Mouse (Mus musculus): ENCODE results near the gene Boc. TPM values are rescaled to one million over a fixed set of nuclear protein-coding genes. Genes with fewer than 3 reads are reported as not detected.

Boc gene
- total RNA-seq, 2 experiments from 2014 or later = 20.0 to 22.4 TPM

GRCm38 (mm10) chr16:44531239-44531797, 27.4 kb downstream of the Boc start:
- intact Hi-C loops (cut with DNase I) = no loop called here
- DNase-seq = no peak

- intact Hi-C loops (cut with DNase I) = no loop called here
- DNase-seq = peak; percentile 87
Observed at GRCm38 (mm10) chr16:44530829-44531228, 27.9 kb downstream of the Boc start.

DNA sequence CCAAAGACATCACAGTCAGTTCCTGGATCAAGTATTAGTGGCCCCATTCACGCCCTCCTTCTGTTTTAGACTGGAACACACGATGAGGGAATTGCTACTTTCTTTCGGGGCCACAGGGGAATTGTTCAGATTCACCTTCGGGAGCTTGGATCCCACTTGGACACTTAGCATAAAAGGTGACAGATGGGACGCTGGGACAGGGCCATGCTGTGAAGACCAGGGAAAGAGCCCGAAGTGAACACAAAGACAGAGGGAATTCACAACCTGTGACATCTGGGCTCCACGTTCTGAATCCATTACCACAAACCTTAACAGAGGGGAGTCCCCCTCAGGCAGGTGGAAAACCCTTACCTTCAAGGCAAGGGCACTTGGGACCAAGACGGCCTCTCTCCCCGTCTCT, 28.5 kb downstream of the Boc start:
- no peak for DNase-seq
- intact Hi-C loops (cut with DNase I) = no loop called here

DNA sequence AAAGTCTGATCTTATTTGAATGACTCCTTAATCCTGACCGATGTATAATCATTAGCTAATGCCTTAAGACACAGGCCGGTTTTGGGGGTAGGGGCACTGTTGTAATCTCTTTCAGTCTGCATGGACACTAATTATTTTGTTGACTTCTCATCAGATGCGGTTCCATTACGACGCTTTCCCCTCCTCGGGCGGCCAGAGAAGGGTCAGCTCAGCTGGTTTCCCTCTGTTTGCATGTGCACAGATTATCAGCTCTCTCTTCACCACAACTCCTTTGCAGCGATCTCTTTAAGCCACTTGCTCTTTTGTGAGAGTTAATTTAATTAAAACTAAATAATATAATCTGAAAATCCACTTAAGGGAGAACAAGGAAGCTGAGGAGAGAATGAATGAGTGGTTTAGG, 29.0 kb downstream of the Boc start:
- DNase-seq = no peak
- intact Hi-C loops (cut with DNase I) = no loop called here

- DNase-seq = no peak
- intact Hi-C loops (cut with DNase I) = no loop called here
Observed at GRCm38 (mm10) chr16:44528955-44529354, 29.7 kb downstream of the Boc start.

GRCm38 (mm10) chr16:44527218-44527905, 31.3 kb downstream of the Boc start:
- DNase-seq = no peak
- intact Hi-C loops (cut with DNase I) = no loop called here

DNA sequence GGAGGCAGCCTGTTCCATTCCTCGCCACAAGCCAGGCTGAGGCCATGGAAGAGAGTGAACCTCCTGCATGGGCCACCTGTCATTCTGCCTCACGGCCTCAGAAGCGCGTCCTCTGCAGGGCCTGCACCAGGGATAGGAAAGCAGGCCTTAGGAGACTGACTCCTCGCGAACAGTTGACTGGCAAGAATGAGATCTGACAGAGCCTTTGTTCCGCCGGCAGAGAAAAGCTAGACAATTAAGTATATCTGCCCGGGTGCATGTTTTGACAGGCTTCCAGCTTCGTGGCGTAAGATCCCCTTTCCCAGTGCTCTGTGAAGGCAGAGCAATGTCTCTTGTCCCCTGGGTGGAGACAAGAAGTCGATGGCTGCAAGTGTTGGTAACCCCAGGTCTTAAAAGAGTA, 32.0 kb downstream of the Boc start:
- intact Hi-C loops (cut with DNase I) = no loop called here
- DNase-seq = peak; percentile 53

DNA sequence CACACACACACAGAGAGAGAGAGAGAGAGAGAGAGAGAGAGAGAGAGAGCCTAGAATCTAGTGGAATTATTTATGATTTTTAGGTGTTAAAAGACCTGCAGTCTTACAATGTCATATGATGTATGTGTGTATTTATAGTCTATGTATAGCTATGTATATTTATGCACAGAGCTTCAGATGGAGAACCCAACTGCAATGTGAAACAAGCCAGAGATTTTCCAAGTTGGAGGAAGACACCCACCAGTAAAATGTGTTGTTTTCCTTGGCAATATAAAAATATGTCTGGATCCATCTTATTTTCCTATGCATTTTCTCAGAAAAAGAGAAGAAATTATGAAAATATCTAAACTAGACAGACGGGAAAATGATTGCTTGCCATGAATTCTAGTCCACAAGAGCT, 32.7 kb downstream of the Boc start:
- no peak for DNase-seq
- intact Hi-C loops (cut with DNase I) = no loop called here

- intact Hi-C loops (cut with DNase I) = no loop called here
Observed at GRCm38 (mm10) chr16:44523595-44523994, 35.1 kb downstream of the Boc start.

DNA sequence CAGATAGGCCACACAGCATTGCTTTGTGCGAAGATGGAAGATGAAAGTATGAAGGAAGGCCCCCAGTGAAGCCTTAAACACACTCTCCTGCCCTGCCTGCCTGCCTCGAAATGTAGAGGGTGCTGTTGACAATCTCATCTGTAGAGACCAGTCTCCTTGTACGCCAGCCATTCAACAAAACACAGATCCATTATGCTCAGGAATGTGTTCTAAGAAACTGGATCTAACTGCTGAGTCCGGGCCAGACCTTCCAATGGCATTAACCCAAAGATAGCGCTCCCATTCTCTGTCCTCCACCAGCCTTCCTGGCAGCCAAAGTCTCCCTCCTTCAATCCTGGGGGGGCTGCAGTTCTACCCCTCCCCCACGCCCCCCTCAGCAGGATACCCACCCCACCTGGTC, 42.2 kb downstream of the Boc start:
- intact Hi-C loops (cut with DNase I) = no loop called here
- no peak for DNase-seq

More at GRCm38 (mm10) chr16:44523595-44523994, 35.1 kb downstream of the Boc start:
- DNase-seq = no peak

DNA sequence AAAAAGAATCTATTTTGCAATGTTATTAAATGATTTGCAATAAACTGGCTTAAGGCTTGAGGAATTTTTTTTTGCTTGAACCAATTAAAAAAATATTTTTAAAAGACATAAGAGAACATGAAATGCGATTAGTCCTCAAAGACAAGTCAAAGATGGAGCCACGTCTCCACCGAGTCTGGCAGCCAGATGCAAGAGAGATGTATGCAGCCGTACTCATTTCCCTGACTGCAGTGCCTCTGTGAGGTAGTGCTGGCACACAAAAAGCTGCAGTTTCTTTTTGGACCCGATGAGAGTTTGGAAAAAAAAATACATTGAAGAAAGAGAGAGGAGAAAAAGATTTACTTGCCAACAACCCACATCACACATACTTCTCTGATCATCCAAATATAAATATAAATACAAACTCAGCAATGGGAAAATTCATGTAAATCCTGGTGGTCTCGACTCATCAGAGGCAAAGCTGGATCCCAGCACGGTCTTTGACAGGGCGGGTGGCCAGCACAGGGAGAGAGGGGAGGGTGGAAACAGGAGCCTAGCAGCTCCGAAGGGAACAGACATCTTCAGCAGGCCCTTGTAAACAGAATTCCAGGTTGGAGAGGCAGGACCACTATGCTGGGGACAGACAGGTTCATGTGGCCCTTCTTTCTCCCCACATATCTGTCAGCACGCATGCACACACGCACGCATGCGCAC, 48.0 kb downstream of the Boc start:
- intact Hi-C loops (cut with DNase I) = no loop called here
- DNase-seq = peak; percentile 65

DNA sequence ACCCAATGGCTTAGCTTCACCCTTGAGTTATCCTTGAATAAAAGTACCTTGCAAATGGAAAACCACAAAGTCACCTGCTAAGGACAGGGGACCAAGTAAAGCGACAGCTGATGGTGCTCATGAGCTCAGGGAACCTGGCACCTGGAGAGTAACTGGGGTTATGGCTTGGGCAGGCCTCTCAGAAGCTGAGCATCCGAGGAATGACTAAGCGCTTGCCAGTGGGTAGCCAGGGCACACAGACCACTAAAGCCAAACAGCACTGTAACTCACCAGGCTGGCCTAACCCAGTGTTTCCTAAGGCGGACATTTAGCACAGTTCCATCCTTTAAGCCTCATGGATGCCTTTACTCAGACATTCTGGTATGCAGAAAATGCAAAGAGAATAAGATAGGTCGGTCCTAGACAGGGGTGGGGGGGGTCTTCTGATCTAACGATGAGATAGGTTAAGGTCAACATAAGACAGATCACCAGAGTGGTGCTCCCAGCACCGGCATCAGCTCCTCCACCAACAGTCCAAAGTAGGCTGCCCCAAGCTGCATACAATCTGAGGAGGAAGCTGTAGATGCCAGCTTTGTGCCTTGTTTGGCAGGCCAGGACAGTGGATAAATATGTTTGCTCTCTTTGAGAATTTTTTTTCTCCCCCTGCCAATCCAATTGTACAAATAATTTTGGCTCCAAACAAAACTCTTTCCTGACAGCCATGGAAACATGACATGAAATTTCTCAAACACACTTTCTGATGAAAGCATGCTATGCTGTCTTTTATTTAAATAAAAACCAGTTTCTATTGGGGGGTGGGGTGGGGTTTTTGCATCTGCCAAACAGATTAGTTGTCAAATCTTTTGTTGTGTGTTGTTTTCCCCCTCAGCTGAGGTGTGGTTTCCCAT, 49.0 kb downstream of the Boc start:
- DNase-seq = no peak
- intact Hi-C loops (cut with DNase I) = no loop called here

- DNase-seq = peak; percentile 52
Observed at GRCm38 (mm10) chr16:44508772-44509171, 49.9 kb downstream of the Boc start.

GRCm38 (mm10) chr16:44508025-44508424, 50.7 kb downstream of the Boc start:
- intact Hi-C loops (cut with DNase I) = no loop called here
- DNase-seq = no peak

More at GRCm38 (mm10) chr16:44508772-44509171, 49.9 kb downstream of the Boc start:
- intact Hi-C loops (cut with DNase I) = no loop called here

DNA sequence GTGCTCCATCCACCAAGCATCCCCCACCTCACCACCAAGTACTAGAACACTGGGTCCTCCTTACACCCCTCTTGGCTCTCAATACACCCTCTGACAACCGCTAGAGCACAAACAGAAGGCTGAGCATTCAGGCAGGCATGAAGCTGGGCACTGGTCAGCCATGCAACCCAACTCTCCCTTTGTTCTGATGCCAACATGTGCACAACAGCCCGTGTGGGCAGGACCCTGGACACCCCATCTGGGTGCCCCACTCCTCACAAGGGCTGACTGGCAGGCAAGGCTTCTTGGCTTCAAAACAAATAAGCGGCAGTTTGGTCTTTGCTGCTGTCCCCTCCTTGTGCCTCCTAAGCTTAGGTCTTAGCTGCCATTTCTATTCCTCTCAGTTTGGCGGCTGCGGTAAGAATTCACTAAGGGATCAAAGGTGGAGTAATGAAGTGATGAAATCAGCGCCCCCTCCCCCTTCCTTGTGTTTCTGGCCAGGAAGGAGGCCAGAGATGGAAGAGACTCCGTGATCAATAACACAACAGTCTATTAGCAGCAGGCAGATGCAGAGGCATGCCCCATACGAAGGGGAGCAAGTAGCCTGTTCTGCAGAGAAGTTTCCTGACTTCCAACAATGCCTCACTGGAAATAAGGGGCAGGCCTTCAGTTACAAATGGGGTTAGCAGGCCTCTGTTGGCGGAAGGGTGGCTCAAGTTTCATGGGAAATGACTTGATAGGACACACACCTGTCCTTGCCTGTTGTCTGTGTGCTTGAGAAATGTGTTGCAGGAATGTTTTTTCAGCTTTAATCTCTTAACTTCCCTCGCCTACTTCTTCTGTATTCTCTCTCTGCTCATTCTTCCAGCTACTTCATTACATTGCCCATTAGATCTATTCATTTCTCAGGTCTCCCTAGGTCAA, 51.4 kb downstream of the Boc start:
- intact Hi-C loops (cut with DNase I) = no loop called here
- DNase-seq = peak; percentile 84

DNA sequence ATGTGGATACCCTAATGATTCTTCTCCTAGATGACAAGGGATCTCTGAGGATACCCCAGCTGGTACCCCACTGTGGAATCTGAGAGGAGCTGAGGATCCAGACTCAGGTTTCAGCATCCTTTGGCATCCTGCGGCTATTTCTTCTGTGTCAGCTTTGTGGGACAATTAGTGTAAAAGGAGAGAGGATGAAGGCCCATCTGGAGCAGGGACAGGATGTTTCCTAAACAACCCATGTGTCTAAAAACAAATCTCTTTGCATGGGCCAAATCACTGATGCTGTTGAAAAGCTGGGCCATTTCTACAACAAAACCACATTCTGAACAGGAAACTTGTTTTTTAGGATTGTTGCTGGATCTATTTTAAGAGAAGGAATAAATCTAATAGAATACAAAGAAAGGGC, 53.5 kb downstream of the Boc start:
- no peak for DNase-seq
- intact Hi-C loops (cut with DNase I) = no loop called here

GRCm38 (mm10) chr16:44502895-44503575, 55.7 kb downstream of the Boc start:
- DNase-seq = peak; percentile 92
- intact Hi-C loops (cut with DNase I) = no loop called here

GRCm38 (mm10) chr16:44502325-44502724, 56.4 kb downstream of the Boc start:
- intact Hi-C loops (cut with DNase I) = no loop called here
- DNase-seq = peak; percentile 88

- intact Hi-C loops (cut with DNase I) = no loop called here
- DNase-seq = no peak
Observed at GRCm38 (mm10) chr16:44501783-44502182, 56.9 kb downstream of the Boc start.

Measured in left cerebral cortex, postnatal 4 days (tissue).